Mouse (Mus musculus) gastrocnemius, adult 18-20 months (tissue): ENCODE data around the gene Sidt2. TPM values are rescaled to one million over a fixed set of nuclear protein-coding genes. Genes with fewer than 3 reads are reported as not detected.

Experiments
- DNase-seq: peaks from one replicate; pipeline ENCODE4 v3.0.0; 2021; ENCODE audit warnings: low spot score
- long read RNA-seq, 2 experiments: library from polyadenylated mRNA; stranded (forward); transcript quantifications; one replicate each; pipeline ENCODE4 v2.0.0; 2021
- total RNA-seq, 2 experiments: library from RNA; stranded (reverse); gene quantifications; 2 replicates each; pipeline ENCODE4 v1.2.3; 2021

Gene Sidt2
- 10 to 100 TPM; 57.8 to 66.2 TPM for total RNA-seq
- long read RNA-seq, experiment 1, full-length matches to known transcripts, result 1 of 37 reads
- long read RNA-seq, experiment 1, partial matches to known transcripts, result 9 of 37 reads
- long read RNA-seq, experiment 1, other reads (novel, unspliced or antisense), result 27 of 37 reads
- long read RNA-seq, experiment 2, full-length matches to known transcripts, result 1 of 46 reads
- long read RNA-seq, experiment 2, partial matches to known transcripts, result 8 of 46 reads
- long read RNA-seq, experiment 2, other reads (novel, unspliced or antisense), result 37 of 46 reads

DNA sequence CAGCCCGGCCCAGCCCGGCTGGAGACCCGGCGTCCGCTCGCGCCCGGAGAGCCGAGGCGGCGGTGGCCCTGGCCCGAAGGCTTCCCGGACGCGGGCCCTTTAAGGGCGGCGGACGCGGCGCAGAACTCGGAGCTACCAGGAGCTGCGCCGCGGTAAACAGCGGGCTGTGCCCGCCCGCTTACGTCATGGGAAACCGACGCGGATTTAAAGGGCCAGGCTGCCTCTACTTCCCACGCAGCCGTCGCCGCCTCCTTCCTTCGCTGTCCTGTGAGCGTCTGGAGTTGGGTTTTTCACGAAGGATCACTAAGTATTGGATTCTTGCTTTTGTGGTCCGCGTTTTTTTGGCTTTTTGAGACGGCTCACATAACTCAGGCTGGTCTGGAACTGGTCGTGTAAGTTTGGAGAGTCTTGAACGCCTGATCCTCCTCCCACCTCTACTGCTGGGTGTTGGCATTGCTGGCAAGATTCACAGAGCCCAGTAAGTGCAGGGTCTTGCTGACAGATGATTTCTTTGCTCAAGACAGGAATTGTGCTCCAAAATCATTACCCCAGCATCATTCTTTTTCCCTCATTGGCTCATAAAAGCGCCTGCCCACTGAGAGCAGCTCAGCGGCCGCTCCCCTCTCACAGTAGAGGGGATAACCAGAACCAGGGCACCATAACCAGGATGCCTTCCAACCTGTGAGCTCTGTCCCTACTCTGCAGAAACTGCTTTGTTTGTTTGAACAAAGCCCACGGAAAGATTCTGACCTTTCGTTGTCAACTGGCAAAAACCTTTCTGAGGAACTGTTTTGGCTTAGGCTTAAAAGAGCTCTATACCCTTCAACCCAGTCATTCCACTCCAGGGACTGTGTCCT lies at the start of gene Sidt2:
Gene Sidt2, minus strand, starts transcription at position 152 of the 857 bp plus-strand sequence.
- DNase-seq, result peak; percentile 88

DNA sequence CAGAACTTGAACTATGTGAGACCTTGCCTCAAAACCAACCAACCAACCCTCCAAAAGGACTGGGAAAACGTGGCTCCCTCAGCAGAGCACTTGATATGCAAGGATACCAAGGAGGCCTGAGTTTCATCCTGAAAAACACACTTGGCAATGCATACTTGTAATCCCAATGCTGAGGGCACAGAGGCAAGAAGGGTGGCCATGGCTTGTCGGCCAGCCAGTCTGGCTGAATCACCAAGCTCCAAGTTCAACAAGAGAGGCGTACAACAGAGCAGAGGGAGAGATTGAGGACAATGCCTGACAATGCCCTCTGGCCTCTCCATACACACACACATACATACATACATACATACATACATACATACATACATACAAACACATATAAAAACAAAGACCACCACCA lies 49.5 kb upstream of the Sidt2 start:
- no peak for DNase-seq

DNA sequence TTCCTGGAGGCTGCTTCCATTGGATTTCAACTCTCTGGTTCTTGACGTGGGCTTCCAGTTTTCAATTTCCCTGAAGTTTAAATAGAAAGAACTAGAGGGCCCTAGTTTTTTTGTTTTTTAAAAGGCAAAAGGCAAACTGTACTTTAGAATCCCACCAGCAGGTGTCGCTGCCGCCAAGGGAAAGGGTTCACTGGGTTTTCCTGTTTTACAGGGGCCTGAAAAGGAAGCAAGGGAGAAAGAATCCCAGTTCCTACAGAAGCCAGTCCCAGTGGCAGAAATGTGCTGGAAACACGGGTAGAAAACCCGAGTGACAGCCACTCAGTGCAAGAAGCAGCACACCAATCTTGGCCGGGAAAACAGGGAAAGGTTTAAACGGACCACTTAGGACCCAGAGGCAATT lies 48.7 kb upstream of the Sidt2 start:
- DNase-seq, result peak; percentile 83

DNA sequence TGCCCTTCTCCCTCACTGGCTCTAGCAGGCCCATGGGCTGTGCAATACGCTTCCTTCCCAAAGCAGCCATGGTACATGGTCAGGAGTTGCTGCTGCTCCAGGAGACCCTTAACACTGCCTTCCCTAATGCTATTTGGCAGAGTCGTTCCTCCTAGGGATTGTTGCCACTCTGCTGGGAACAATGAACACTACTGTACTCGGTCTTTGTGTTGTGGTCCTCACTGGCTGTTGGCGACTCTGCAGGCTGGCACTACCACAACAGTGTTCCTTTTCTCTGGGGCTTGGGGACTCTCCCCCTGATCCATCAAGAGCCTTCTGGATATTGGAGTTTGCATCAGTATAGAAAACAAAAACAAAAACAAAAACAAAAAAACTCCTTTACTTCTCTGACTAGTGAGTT lies 44.0 kb upstream of the Sidt2 start:
- no peak for DNase-seq

DNA sequence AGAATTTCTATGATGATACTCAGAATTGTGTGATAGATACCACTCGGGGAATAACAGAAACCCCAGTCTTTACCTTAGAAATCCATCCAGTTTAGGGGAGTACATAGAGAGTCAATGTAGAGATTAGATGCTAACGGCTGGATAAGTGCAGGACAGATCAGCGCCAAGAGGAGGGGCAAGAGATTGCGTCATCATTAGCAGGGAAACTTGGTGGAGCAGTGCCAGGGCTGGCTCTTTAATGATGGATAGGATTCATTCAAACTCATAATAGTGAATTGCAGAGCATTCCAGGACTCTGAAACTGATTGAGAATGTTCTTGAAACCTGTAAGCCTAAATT lies 30.1 kb upstream of the Sidt2 start:
- DNase-seq, result peak; percentile 73

DNA sequence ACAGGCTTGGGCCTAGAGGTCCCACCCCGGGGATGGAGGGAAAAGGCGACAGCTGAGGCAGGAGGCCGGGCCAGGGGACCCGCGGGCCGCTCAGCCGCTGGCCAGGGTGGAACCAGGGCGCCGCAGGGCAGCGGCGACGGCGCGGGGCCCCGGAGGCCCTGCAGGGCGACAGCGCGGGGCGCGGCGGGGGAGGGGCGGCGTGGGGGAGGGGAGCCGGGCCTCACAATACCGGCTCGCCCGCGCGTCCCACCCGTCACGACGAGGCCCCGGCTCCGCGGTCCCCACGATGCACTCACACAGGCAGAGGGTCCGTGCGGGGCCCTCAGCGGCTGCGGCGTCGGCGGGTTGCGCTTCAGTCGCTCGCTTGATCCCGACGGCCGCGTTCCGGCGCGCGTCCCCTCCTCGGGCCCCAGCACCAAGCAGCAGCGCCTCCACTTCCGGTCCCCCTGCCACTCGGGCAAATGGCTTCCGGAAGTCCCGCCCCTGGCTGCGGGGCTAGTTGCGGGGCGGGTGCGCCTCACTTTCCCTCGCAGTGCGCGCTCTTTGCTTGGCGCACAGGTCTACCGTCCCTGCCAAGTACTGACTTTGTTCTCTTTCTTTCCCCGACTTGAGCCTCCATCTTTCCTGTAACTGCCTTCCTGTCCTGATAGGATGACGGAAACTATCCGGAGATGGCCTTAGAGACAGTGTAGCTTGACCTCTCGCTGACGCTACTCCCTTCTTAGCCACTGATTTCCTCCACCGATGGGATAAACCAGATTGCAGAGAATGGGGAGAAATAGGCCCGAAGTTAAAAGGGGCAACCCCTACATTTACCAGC lies 29.6 kb upstream of the Sidt2 start:
- peak; percentile 88 for DNase-seq

DNA sequence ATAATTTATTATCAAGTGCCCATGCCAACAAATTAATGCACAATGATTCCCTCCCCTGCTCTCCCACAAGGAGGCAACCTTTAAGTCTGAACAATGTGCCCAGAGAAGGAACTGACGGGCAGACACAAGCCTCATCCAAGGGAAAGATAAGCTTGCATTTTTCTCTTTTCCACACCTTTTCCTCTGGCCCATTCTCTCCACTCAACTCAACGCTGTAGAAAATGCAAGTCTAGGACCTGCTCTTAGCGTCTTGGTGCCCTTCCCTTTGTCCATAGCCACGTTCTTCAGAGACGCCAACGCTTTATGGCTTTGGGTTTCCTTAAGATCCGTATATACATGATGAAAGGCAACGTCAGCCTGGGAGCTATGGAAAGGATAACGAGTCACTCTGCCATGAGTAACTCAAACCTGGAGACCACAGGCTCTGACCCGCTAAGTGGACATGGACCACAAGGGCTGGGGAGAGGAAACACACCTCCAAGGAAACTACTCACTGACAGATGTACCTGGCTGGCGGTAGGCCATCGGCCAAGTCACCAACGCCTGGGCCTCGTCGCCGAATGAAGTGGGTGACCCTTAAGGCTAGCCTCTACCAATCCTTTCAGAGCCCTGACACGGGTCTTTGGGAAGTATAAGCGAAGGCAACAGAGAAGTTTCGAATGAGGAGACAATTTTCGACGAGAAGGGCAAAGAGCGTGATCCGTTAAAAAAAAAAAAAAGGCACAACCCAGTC lies 28.8 kb upstream of the Sidt2 start:
- DNase-seq, result peak; percentile 14

DNA sequence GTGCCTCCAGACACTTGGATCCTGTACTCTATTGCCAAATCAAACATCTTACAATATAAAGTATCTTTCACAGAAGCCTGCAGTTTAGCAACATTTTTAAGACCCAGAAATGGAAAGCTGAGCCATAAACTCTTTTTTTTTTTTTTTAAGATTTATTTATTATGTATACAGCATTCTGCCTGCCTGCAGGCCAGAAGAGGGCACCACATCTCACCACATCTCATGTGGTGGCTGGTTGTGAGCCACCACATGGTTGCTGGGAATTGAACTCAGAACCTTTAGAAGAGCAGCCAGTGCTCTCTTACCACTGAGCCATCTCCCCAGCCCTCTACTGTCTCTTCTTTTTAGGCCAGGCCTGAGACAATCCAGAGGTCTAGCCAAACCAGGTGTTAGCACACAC lies 26.3 kb upstream of the Sidt2 start:
- DNase-seq, result no peak

DNA sequence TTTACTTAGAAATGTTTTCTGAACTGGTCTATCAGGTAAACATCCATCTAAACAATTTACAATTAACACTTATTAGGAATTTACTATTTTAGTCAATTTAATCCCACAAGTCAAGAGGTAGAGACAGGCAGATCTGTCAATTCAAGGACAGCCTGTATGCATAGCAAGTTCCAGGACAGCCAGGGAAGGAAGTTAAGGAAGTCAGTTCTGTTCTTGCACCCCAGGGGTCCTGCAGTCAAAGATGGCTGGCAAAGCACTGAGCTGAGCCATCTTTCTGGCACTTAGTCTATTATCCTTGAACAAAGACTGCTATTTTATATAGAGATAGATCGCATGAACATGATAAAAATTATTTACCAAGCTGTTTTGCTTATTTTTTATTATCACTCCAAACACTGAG lies 25.6 kb upstream of the Sidt2 start:
- no peak for DNase-seq

DNA sequence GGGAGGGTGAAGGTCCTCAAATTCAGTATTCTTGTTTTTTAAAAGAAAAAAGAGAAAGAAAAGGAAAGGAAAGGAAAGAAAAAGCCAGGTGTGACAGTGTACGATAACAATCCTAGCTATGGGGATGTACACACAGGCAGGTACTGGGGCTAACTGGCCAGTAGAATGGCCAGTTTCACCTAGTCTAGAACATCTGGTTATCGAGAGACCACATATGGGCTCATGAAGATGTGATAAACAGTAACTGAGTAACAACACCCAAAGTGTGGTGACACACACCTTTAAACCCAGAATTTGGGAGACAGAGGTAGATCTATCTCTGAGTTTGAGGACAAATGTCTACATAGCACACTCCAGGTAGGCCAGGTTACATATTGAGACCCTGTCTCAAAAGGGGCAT lies 24.7 kb upstream of the Sidt2 start:
- no peak for DNase-seq

DNA sequence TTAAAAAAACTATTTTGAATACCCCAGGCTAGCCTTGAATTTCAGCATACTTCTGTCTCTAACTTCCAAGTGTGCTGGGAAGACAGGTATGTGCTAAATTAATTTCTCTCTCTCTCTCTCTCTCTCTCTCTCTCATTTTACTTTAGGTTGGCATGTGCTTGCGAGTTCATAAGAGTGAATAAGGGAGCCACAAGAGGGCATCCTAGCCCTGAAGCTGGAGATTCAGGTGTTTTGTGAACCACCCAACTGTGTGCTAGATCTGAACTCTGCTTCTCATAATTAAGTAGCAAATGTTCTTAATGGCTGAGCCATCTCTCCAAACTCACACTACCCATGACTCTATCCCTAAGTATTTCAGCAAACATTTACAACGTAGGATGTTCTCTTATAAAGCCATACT lies 21.8 kb upstream of the Sidt2 start:
- no peak for DNase-seq

DNA sequence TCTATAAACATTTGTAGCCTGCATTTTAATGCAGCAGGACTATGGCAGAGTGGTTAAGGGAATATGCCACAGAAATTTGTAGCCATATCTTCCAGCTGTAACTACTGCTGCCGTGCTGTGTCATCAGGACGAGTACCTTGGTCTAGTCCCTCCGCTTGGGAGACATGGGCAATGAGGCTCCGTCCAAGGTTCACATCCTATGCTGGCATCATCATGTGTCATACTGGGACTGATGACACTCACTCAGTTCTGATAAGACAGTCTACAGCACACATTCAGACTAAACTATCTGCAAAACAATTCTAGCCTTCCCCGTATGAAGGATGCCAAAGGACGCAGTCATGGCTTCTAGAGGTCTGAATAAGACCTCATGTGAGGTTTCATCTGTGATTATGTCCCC lies 8.5 kb upstream of the Sidt2 start:
- DNase-seq, result no peak

DNA sequence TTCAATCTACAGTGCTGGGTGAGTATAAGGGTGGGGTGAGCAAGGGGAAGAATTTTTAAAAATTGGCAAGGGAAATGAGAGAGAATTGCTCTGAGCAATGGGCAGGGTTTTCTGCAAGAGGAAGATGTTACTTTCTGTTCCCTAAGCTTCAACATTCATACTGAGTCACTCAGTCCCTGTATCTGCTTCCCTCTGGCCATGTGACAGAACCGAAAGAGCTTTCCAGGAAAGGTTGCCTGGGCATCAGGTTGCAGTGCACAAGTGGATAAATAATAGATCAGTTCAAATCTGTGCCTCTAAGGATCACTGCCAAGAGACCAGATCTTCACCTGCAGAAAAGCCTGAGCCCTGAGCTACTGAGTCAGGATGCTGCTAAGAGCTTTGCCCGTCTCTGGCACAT lies 6.8 kb upstream of the Sidt2 start:
- peak; percentile 61 for DNase-seq

DNA sequence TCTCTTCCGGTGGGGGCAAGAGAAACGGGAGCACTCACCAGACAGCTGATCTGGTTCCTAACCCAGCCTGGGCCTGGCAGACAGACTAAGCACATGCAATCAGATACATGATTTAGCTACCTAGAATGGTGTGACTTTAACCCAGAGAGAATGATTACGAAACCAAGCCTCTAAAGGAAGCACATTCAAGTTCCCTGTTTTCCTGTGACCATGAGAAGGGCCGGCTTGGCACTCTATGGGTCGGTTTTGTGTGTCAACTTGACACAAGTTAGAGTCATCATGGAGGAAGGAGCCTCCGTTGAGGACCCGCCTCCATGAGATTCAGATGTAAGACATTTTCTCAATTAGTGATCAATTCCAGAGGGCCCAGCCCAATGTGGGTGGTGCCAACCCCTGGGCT lies 4.6 kb upstream of the Sidt2 start:
- no peak for DNase-seq

DNA sequence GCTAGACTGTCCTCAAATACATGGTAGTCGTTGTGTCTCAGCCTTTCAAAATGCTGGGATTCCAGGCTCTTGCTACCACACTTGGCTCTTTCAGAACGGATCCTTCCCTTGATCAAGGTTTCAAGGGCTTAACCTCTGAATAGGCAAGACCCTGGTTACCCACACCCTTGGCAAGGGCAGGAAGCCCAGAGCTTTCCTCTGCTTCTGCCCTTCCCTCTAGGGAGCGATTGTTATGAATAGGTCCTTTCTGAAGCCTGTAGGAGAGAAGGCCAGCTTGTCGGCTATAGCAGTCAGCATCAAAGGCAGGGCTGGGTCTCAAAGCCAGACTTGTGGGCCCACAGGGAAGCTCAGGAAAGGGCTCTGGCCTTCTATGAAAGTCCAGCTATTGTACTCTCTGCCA lies 3.8 kb upstream of the Sidt2 start:
- no peak for DNase-seq

DNA sequence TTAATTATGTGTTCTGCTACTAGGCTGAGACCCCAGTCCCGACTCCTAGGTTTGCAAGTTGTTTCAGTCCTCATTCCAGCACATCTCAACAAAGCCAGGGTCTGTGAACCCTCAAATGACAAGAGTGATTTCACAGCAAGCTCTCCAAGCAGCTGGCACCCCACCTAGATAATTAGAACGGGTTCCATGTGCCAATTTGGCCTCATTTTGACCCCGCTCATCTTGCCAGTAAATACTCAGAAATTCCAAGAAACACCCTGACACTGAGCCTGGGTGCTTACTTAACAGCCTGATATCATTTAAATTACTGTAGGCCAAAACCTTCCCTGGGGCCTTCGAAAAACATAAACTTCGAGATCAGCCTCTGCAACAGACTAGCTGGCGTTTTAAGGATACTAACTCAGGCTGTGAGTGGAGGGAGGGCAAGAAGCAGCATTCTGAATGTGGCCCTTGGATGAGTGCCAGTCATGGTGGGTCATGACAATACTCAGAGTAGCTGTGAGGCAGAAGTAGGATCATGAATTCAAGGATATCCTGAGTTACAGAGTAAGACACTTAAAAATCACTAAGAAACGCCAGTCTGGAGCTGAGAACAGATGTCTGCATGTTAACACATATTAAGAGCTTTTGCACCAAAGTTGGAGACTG lies 3.1 kb upstream of the Sidt2 start:
- peak; percentile 29 for DNase-seq

DNA sequence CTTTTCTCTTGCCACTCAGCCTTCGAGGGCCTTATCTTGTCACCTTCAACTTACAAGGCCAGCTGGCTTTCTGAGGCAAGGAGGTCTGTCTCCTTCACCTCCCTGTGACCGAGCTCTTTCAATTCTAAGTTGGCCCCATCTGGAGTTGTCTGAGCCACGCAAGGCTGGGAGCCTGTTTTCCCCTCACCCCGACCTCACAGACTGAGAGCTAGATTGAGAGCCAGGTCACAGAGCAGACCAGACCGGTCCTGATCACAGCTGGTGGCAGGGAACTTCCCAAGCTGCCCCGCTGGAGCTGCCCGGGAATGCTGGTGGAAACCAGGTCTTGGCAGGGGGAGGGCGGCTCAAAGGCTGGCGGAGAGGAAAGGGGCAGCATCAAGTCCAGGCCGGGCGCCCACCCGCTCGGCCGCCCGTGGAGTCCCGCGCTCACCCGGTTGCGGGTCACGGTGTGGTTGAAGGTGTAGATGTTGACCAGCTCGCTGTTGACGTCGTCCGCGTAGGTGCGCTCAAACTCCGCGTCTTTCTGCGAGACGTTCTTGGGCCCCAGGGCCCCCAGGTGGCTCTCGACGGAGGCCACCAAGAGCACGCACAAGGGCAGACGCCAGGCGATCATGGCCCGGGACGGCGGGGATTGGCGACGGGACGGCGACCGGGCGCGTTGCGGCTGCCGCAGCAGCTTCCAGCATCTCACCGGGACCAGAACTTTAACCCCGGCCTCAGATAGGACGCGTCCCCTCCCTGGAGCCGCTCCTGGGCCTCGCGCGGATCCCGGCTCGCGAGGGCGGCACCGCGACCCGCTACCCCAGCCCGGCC lies 558 bp downstream of the Sidt2 start:
- peak; percentile 44 for DNase-seq

DNA sequence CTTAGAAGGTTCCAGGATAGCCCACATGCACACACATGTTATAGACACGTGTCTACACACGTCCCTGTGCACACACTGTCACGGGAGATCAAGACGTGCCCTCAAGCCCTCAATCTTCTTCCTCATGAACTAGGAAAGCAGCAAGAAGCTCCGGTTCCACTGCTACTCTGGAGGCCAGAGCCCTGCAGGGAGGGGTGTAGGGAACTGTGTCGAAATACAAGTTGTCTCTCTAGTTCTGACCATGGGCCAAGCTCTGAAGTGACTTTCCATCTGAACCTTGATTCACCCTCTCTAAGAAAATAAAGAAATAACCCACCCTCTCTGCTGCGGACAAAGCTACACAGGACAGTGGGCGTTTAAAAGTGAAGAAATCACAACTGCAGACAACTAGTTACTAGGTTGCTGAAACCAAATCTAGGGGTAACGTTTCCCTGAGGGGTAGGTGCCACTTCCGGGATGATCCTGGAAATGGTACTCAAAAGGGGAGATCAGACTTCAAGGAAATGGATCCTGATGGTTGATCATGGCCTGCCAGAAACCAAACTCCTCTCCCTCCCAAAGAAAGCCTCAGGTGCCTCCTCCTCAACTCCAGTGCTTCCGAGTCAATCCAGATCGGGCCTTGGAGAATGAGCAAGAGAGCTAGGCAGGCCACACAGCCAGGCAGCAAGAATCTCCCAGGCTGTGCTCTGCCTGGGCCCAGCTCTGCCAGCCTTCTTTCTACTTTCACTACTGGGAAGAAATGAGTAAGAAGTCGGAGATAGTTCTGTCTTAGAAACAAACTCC lies 1.4 kb downstream of the Sidt2 start:
- DNase-seq, result no peak

DNA sequence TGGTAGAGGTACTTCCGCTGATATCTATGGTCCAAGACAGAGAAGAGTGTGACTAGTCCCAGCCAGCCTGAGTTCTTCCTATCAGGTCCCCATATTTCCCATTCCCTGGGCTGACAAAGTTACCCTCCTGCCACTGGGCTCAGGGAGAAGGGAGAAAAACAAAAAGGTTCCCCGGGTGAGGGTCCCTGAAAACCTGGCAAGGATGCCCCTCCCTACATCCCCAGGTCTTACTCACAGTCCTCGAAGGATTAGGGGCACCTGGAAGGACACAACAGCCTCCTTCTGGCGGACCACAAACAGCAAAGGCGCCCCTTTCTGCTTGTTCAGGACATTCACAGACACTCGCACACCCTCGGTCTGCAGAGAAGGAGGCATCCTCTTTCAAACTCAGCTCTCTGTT lies 2.2 kb downstream of the Sidt2 start:
- no peak for DNase-seq
